Mouse (Mus musculus) kidney, adult 2 months (tissue): Measurements from ENCODE around the gene Igfbp1.

ENCODE experiments used
- CTCF ChIP-seq: fragments of 200-500 bp; conservative IDR thresholded peaks from 2 replicates; pipeline ENCODE4 v1.5.1; 2011; ENCODE audit warnings: low read depth, mild to moderate bottlenecking, control low read depth, low read length, moderate library complexity, mixed read lengths; ENCODE audit not compliant: insufficient read depth, insufficient read length
- POLR2A ChIP-seq: fragments of 200-500 bp; IDR thresholded peaks from one replicate; pipeline ENCODE4 v1.6.1; 2011; ENCODE audit warnings: low read depth, low read length, control low read depth

GRCm38 (mm10) chr11:7188469-7188868 lies 9.1 kb upstream of the Igfbp1 start, which contains the start of gene Gm11985:
- TF ChIP-seq CTCF (no peak), POLR2A (no peak)
